Mouse (Mus musculus) CD8-positive naive resting alpha-beta T cell, adult 2 months (primary cell): Measurements from ENCODE around the gene Adam17.

ENCODE experiments used
- DNase-seq, 2 experiments: peaks; one replicate each; pipeline ENCODE4 v3.0.0; 2022; ENCODE audit warnings: low read depth in 2 of 2, low spot score in 2 of 2

The Adam17 gene

DNA sequence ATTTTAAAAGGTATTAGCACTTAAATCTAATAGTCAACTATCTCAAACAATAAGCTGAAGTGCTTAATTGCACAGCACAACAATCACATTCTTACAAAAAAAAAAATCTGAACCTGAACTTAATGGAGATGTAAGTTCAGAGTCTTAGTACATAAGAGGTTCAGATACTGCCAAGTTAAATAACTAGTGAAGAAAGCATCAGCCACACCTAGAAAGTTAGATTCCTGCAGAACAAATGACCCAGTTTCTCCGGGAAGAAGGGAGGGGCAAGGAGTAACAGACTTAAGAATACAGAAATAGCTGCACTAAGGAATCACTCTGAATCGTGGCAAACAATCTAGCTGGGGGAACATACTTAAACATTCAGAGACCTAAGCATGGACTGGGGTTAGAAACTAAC is 10.7 kb downstream of the Adam17 start:
- no peak for DNase-seq

DNA sequence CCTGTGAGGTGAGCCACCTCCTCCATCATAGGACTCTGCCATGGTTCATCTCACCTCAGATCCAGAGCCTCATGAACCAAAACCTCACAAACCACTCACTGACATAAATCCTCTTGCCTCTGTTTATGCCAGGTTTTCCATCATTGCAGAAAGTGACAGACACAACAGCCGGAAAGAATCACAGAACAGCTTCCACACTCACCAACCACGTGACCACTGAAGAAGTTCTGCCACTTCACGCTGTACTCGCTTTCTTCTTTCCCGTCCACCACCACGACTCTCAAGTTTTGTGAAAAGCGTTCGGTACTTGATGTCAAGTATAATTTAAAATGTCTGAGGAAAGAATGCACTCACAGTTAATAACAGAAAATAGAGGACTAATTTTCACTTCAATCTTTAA is 19.8 kb downstream of the Adam17 start:
- no peak for DNase-seq

DNA sequence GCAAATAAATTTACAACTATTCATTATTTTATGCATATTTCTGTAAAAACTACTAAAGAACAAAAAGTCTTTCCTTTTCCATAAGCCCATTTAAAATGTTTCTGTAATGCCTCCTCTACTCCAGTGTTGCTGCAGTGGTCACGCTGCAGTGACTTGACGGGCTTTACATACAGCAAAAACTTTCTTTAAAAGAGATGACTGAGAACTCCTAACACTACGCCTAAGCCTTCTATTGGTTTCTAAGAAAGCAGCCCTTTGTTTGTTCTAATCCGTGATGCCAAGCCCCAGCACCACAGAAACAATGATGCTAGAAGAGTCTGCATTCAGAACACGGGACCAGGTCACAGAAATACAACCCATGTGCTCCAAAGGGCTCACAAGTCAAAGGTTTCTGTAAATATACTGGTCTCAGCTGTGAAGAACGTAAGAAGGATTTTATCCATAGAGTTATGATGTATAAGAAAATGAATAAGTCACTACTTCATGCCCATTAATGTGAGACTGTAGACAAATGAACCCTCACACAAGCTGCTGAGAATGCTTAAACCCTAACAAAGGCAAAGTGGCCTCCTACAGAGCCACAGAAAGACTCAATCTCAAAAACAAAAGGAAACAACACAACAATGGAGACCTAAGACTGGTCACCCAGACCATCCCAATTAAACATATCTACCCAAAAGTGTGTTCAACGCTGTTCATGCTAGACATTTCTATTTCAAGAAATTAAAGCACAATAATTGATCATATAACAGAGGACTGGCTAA is 23.1 kb downstream of the Adam17 start:
- no peak for DNase-seq

DNA sequence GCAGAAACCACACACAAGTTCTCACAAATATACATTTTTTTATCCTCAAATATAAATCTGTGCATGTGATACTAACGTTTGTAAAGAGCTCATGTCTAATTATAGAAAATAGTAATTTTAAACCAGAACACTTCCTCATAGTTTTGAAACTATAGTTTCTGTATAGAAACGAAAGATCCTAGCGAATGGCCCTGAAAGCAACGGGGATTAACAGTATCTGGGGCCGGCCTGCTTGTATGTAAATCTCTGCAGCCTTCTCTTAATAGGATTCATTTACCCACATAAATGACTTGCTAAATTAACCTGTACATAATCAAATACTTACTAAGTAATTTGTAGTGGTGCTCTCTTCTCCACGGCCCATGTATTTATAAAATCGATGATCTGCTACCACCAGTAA is 26.5 kb downstream of the Adam17 start:
- no peak for DNase-seq

DNA sequence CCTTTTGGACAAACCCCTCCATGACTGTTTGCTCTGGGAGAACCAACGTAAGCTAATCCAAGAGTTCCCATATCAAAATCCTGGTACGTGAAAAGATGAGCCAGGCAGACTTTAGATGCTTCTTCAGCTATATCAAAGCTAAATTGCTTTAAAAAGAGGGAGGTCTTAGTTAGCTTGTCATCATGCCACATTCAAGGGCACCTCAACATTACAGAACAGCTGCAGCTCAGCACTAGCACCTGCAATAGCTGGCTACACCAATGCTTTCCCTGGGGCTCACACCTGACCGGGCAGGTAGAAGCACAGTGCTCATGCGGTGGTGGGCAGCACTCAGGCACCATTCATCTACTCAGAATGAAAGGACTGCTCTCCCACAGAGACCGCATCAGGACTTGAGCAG is 32.8 kb downstream of the Adam17 start:
- no peak for DNase-seq

DNA sequence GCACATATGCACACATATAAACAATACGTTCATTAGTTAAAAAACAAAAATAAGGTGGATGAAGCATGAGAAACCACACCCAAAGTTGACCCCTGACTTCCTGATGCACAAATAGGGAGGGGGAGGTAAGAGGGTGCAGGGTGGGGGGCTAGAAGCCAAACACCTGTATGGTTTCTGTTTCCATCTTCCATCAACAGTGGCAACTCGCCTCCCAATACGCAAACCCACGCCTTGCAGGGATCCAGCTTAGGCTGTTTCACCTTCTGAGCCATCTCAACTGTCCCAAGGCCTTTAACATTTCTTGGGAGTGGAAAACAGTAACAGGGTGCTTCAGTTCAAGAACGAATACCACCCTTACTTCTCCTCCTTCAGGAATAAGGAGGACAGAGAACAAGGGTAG is 36.3 kb downstream of the Adam17 start:
- DNase-seq: no peak

DNA sequence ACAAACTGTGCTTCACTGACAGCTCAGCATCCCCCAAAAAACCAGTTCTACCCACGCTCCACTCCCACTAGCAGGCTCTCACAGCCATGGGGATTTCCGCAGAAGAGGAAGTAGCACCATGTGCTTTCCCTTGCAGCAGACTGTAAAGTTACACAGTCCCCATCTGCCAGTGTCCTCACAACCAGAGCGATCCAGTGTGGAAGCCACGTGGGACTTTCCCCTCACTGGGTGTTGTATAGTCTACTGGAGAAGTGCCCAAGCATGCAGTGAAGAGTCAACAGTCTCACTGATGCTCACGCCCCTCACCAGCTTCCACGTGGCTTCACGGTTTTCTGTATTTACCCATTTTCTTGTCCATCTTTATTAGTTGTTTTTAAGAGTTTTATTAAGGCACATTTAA is 37.6 kb downstream of the Adam17 start:
- DNase-seq: peak in 1 of 2 experiments; percentile 14

DNA sequence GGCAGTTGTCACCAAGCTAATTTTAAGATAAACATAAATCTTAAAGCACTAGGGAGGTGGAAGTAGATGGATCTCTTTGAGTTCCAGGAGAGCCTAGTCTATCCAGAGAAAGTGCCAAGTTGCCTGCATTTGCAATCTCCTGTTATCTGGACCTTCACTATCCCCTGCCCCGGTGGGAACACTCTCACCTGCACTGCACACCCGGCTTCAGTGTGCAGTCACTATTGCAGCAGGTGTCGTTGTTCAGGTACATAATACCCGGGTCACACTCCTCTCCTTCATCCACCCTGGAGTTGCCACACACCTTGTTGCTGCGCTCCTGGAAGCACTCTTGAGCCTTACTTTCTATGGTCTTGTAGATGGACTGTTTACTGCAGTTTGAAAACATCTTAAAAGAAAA is 39.7 kb downstream of the Adam17 start:
- no peak for DNase-seq

DNA sequence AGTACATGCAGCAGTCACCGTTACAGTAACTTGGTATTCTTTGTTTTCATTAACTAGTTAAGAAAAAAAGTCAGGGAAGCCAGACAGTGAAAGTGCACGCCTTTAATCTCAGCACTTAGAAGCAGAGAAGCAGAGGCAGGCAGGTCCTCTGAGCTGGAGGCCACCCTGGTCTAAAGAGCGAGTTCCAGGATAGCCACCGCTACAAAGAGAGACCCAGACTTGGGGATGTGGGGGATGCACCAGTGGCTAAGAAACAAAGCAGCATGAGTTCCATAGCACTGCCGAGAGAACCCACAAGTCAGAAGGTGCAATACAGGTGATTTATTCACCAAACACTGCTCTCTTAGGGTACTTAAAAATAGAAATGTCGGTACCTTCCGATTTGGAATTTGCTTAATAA is 40.4 kb downstream of the Adam17 start:
- DNase-seq: no peak

DNA sequence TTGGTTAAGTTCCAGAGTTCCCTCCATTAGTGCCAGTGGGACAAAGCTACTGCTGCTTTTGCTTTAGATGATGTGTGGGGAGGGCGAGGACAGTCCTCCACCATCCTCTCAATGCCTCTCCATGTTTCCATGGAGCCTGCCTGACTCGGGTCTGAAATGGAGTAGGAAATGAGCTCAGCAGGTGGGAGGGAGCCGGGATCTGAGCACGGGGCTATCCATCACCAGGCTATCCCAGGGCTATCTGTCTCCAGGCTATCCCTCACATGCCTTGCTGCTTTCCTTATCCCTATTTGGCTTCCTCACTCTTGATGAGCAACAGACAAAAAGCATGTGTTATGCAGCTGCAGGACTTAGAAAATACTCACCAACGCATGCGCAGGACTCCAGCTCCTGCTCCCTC is 41.7 kb downstream of the Adam17 start:
- no peak for DNase-seq

DNA sequence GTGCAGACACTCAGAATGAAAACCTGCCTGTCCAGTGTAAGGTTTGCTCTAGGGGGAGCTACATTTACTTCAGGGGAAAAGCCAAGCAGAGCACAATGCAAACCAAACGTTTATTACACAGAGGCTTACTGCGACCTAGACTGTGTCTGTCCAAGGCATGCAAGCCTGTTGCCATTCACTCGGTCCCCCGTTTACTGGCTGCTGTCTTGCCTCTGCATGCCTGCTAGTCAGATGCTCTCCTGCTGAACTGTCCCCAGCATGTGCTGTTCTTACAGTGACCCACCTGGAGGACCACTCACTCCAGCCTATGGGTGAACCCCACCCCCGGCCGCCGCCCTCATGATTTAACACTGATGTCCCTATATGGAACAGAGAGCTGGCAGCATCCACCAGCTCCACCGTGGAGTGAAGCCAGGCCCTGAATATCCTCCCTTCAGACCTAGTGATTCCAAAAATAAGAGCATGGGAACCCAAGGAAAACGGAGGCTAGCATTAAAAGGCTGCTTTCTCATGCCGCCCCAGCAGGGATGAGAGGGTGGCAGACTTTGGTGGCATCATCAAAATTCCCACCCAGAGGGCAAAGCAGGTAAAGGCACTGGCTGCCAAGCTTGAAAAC is 42.4 kb downstream of the Adam17 start:
- DNase-seq: no peak

DNA sequence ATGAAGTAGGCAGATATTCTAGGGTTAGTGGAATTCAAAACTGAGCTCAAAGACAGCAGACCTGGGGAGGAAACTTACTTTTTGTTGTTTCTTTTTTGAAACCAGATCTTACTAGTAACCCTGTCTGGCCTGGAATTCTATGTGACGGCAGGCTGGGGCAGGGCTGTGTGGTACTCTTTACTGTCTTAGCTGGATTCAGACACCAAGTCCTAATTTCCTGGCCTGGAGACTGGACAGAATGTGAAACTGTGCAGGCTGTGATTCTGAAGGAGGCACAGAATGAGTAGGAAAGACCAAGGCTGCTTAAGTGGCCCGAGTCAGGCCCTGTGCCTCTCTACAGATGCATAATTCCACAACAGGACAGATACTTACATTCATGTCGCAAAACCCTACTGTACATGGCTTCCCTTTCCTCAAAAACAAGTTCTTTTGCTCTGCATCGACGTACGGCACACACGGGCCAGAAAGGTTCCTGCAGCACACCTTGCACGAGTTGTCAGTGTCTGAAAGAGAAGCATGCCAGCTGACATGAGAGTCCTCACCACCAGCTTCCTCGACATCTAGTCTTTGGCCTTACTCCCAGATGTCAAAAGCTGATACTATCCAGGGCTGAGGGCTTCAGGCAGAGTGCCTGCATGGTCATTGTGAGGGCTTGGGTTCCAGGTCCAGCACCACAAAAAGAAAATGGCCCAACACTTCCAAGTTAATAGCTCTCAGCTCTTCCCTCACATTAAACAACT is 43.6 kb downstream of the Adam17 start:
- no peak for DNase-seq

DNA sequence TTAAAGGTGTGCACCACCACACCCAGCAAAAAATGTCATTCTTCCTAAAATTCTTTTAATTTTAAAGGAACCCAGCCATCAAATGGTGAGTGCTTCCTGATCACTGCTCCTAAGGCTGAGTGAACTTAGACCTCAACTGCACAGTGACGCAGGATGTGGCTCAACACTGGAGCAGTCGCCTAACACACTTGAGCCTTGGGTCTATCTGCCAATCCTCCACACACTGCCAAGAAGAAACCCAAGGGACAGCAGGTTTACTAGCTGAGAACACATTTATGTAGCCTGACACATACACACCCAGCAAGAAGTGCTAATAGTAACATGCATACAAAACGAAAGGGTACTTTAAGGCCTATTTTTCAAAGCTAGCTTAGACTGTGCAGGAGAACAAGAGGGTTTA is 47.1 kb downstream of the Adam17 start:
- no peak for DNase-seq

DNA sequence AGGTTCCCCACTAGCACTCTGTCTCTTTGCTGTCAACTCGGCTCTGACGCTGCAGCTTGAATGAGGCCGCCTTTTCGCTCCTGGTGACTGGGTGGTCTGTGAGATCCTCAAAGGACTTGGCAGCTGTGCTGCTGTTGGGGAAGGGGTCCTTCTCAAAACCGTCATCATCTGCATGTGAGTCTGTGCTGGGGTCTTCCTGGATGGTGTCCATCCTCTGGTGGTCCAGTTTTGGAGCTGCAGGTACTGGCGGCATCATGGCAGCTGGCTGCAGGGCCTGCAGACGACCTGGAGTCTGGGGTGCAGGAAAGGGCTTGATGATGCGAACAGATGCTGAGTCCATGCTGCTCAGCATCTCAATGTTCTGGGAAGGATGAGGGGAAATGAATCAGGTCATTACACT is 48.2 kb downstream of the Adam17 start:
- no peak for DNase-seq

DNA sequence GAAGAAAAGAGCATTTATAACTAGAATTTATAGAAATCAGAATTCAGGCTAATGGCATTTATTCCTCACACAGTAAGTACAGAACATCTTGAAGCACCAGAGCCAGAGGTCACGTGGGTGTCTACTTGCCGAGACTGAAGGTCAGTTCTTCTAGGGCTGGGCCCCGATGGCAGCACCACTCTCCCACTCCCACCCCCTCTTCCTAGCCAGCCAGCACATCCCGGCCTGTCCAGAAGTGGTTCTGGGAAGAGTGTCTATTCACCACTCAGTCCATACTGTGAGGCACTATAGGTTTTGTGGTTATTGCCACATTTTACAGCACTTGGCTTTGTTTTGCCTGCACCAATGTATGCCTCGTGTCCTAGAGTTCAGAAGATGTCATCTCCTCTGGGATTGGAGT is 49.3 kb downstream of the Adam17 start:
- DNase-seq: no peak

DNA sequence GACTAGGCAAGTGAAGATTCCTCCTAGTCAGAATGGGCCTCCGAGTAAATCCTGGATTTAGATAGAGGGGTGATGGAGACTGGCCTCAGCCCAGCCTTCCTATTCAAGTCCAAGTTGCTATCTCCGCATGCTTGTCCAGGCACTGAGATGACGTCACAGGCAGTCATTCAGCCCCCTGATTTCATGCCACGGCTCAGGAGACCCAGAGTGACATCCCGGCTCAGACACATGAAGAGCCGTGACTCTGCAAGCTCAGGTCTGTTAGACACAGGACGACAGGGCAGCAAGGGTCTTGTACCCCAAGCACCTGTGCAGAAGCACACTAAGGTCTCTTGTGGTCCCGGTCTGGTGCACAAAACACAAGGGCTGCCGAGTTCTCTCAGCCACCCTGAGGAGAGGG is 50.6 kb downstream of the Adam17 start:
- DNase-seq: no peak

DNA sequence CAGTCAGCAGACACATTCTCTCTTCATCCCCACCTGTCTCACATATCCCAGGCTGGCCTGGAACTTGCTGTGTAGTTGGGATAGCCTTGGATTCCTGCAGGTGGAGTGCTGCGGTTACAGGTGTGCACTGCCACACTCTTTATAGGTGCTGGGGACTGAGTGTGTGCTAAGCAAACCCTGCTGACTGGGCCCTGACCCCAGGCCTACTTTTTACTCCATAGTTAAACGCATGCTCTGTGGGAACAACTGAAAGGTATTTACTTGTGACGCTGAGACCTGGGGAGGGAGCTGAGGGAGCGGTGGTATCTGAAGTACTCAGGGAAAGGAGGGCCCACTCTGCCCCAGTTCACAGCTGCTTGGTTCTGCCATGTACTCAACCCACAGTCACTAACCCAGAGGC is 51.1 kb downstream of the Adam17 start:
- no peak for DNase-seq

DNA sequence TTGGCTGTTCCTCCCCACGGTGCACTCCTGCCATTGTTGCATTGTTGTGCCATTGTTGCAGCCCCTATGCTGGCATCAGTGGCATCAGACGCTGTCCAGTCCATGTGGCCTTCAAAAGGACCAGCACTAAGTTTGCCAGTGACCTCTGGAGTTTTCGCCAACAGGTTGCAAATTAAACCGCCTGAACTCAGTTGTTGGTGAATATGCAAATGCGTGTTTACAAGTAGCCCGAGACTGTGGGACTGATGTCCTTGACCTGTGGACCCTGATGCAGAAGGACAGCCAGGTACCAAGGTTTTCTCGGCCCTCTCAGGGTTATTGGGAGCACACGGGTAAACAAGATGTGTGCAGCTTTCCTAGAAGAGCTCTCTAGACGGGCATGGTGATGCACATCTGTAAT is 52.3 kb downstream of the Adam17 start:
- no peak for DNase-seq

DNA sequence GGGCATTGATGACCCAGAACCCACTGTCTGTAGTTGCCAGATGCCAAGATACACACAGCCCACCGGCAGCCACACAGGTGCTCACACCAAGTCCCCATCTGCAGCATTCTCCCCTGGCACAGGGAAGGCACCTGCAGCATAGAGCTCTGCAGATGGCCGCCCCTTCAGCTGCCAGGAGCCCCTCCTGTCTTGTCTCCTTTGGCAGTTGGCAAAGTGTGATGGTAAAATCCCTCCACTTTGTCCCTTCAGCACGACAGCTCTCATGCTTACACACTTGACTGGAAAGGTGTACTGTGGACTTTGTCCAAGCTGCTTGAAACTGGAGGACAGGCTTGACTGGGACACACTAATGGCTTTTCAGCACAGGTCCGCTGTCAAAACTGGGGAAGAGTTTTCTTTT is 53.1 kb downstream of the Adam17 start:
- DNase-seq: no peak

DNA sequence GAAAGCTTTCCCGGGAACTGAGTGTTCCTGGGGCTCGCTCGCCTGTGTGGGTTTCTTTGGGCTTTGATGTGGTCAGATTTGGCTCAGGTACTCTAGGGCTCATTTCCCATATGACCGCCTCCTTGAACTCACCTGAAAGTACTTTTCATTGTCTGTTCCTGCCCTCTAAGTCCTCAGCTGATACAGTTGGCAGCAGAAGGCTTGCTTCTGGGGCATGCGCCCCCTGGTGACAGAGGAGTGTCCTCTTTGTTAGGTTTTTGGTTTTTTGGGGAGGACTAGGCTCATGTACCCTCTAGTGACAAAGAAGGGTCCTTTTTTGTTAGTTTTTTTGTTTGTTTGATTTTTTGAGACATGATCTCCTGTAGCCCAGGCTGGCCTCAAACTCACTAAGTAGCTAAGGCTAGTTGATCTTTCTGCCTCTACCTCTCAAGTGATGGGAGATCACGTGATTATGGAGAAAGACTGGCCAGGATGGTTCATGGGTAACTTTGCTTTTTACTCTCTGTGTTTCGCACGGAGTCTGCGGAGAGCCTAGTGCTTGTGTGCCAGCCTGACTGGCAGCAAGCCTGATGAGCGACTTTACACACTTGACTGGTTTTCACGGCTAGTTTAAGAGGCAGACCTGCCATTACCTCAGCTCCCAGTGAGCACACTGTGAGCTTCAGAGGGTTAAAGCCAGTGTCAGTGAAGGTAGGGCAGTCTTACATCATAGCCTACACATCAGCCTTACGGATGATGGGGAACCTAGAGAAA is 55.1 kb downstream of the Adam17 start:
- peak; percentile 64 to 78 for DNase-seq

DNA sequence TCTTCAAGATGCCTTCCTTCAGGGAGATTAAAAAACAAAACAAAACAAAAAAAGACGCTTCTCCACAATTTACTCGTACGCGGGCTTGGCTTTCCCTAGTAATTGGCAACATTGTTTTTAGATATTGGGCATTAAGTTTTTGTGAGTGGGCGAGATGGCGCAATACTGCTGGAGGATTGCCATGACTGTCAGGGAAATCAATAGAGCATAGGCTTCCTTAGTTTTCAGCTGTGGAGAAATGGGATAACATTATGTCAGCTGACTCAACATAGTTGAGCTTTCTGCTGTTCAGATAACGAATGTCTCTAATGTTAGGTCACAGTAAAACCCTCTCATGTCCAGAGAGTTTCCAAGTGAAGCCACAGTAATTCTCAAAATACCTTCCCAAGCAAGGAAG is 56.6 kb downstream of the Adam17 start:
- no peak for DNase-seq
